Mouse (Mus musculus): ENCODE results near the gene Aebp1. TPM values are rescaled to one million over a fixed set of nuclear protein-coding genes. Genes with fewer than 3 reads are reported as not detected.

Gene Aebp1
- polyA plus RNA-seq (2014; fragmentation: Nextera tagmentation; extraction: Ambion mirVana): 15.0 and 15.8 TPM in 2 replicates

DNA sequence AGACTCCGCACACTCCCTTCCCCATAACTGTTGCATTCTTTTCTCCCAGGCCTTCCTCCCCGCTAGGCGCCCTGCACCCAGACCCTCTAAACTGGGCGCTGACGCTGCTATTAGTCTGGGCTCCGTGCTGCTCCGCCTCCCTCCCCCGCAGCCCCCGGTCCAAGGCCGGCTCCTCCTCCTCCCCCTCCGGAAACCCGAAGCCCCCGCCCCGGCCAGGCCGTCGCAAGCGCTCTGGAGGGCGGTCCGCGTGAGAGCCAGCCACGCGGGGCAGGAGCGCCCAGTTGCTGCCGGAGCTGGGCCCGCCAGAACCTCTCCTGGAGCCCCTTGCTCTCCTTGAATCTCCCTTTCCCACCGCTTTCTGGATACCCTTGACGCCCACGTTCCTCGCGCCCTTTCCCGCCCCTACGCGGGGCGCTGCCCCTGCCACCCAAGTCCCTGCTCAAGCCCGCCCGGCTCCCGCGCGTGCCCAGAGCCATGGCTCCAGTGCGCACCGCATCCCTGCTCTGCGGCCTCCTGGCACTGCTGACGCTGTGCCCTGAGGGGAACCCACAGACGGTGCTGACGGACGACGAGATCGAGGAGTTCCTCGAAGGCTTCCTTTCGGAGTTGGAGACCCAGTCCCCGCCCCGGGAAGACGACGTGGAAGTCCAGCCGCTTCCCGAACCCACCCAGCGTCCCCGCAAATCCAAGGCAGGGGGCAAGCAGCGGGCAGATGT lies at the start of gene Aebp1:
TSS of gene Aebp1 (plus strand) at position 270 of the 716 bp plus-strand sequence.
- Histone ChIP-seq H3K27ac (ENCODE audit: low read depth, low read length) (no peak within 1 kb of the TSS), H3K27me3 (ENCODE audit: control insufficient read depth, insufficient read depth, low read length) (peaks cover 24% of the 10 kb centered on the region), H3K36me3 (ENCODE audit: control insufficient read depth, insufficient read depth, low read length) (no peaks in the 10 kb centered on the region), H3K9me3 (ENCODE audit: control insufficient read depth, low read length) (no peaks in the 10 kb centered on the region), H3K4me1 (ENCODE audit: control insufficient read depth, insufficient read depth, low read length) (peaks cover 8% of the 10 kb centered on the region), H3K4me2 (peak within 1 kb of the TSS; percentile 45), H3K4me3 (ENCODE audit: low read depth, low read length) (peak within 1 kb of the TSS; percentile 25), H3K9ac (ENCODE audit: low read length) (0 out of 2 replicates have a peak within 1 kb of the TSS, but pooled peaks have one; percentile 27)
- peak; percentile 91 for DNase-seq (ENCODE audit: low spot score, missing footprints)
- 4% methylated on average over 51 of the region's 59 CpGs for WGBS
- 0 out of 2 replicates have a peak, but pooled peaks have one; percentile 9 for ATAC-seq (ENCODE audit: low FRiP score)

DNA sequence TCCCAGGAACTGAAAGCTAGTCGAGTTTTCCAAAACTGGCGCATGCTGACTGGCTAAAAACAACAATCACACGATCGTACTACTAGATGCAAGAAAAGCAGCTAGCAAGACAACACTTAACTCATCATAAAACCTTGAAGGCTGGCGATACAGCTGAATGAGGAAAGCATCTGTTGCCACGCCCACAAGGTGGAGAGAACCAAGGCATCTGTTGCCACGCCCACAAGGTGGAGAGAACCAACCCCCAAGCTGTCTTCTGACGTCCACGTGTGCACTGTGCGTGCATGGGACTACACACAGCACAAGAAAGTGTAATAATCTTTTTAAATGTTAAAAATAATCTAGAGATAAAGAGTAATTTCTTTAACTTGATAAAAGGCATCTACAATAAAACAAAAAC lies 48.4 kb upstream of the Aebp1 start:
- no peaks in the 10 kb centered on the region for H3K4me1 ChIP-seq (ENCODE audit: control insufficient read depth, insufficient read depth, low read length)
- H3K4me3 ChIP-seq (ENCODE audit: low read depth, low read length): no peak overlapping the region
- ATAC-seq (ENCODE audit: low FRiP score) (no peak), DNase-seq (ENCODE audit: low spot score, missing footprints) (no peak)
- no peaks in the 10 kb centered on the region; the same call in 1 of the 2 replicates for H3K9me3 ChIP-seq (ENCODE audit: control insufficient read depth, low read length)
- H3K4me2 ChIP-seq: no peak overlapping the region
- no peak overlapping the region for H3K9ac ChIP-seq (ENCODE audit: low read length)
- no peaks in the 10 kb centered on the region for H3K27me3 ChIP-seq (ENCODE audit: control insufficient read depth, insufficient read depth, low read length)
- H3K27ac ChIP-seq (ENCODE audit: low read depth, low read length): no peak overlapping the region
- WGBS: 82% methylated on average over 10 of the region's 10 CpGs
- no peaks in the 10 kb centered on the region for H3K36me3 ChIP-seq (ENCODE audit: control insufficient read depth, insufficient read depth, low read length)

- Histone ChIP-seq H3K27me3 (ENCODE audit: control insufficient read depth, insufficient read depth, low read length) (no peaks in the 10 kb centered on the region), H3K36me3 (ENCODE audit: control insufficient read depth, insufficient read depth, low read length) (no peaks in the 10 kb centered on the region), H3K4me3 (ENCODE audit: low read depth, low read length) (no peak overlapping the region), H3K27ac (ENCODE audit: low read depth, low read length) (no peak overlapping the region), H3K4me2 (no peak overlapping the region), H3K9ac (ENCODE audit: low read length) (no peak overlapping the region), H3K9me3 (ENCODE audit: control insufficient read depth, low read length) (no peaks in the 10 kb centered on the region), H3K4me1 (ENCODE audit: control insufficient read depth, insufficient read depth, low read length) (no peaks in the 10 kb centered on the region)
- no peak for ATAC-seq (ENCODE audit: low FRiP score)
- DNase-seq (ENCODE audit: low spot score, missing footprints): no peak
- WGBS: 72% methylated on average over 2 of the region's 2 CpGs
Measured at GRCm38 (mm10) chr11:5819223-5819622, 42.5 kb upstream of the Aebp1 start.

GRCm38 (mm10) chr11:5825432-5825831 lies 36.3 kb upstream of the Aebp1 start:
- H3K27me3 ChIP-seq (ENCODE audit: control insufficient read depth, insufficient read depth, low read length): no peaks in the 10 kb centered on the region
- H3K9me3 ChIP-seq (ENCODE audit: control insufficient read depth, low read length): no peaks in the 10 kb centered on the region
- H3K4me3 ChIP-seq (ENCODE audit: low read depth, low read length): no peak overlapping the region
- no peak overlapping the region for H3K9ac ChIP-seq (ENCODE audit: low read length)
- no peak for DNase-seq (ENCODE audit: low spot score, missing footprints)
- no peaks in the 10 kb centered on the region for H3K4me1 ChIP-seq (ENCODE audit: control insufficient read depth, insufficient read depth, low read length)
- no peak for ATAC-seq (ENCODE audit: low FRiP score)
- no peak overlapping the region for H3K27ac ChIP-seq (ENCODE audit: low read depth, low read length)
- H3K4me2 ChIP-seq: no peak overlapping the region
- H3K36me3 ChIP-seq (ENCODE audit: control insufficient read depth, insufficient read depth, low read length): peaks cover 3% of the 10 kb centered on the region; the same call in 1 of the 2 replicates

GRCm38 (mm10) chr11:5827931-5828330 lies 33.8 kb upstream of the Aebp1 start:
- Histone ChIP-seq H3K4me1 (ENCODE audit: control insufficient read depth, insufficient read depth, low read length) (no peaks in the 10 kb centered on the region), H3K27me3 (ENCODE audit: control insufficient read depth, insufficient read depth, low read length) (no peaks in the 10 kb centered on the region), H3K9me3 (ENCODE audit: control insufficient read depth, low read length) (no peaks in the 10 kb centered on the region), H3K4me2 (no peak overlapping the region), H3K36me3 (ENCODE audit: control insufficient read depth, insufficient read depth, low read length) (peaks cover 3% of the 10 kb centered on the region; the same call in 1 of the 2 replicates), H3K4me3 (ENCODE audit: low read depth, low read length) (no peak overlapping the region), H3K9ac (ENCODE audit: low read length) (no peak overlapping the region), H3K27ac (ENCODE audit: low read depth, low read length) (no peak overlapping the region)
- no peak for ATAC-seq (ENCODE audit: low FRiP score)
- DNase-seq (ENCODE audit: low spot score, missing footprints): no peak
- 93% methylated on average over 5 of the region's 5 CpGs for WGBS

- Histone ChIP-seq H3K4me3 (ENCODE audit: low read depth, low read length) (no peak overlapping the region), H3K4me2 (no peak overlapping the region), H3K9ac (ENCODE audit: low read length) (no peak overlapping the region), H3K4me1 (ENCODE audit: control insufficient read depth, insufficient read depth, low read length) (no peaks in the 10 kb centered on the region), H3K9me3 (ENCODE audit: control insufficient read depth, low read length) (no peaks in the 10 kb centered on the region), H3K36me3 (ENCODE audit: control insufficient read depth, insufficient read depth, low read length) (peaks cover 3% of the 10 kb centered on the region; the same call in 1 of the 2 replicates), H3K27me3 (ENCODE audit: control insufficient read depth, insufficient read depth, low read length) (no peaks in the 10 kb centered on the region), H3K27ac (ENCODE audit: low read depth, low read length) (no peak overlapping the region)
- WGBS: 88% methylated on average over 11 of the region's 11 CpGs
- ATAC-seq (ENCODE audit: low FRiP score): no peak
- no peak for DNase-seq (ENCODE audit: low spot score, missing footprints)
Measured at GRCm38 (mm10) chr11:5828509-5829191, 33.1 kb upstream of the Aebp1 start.

DNA sequence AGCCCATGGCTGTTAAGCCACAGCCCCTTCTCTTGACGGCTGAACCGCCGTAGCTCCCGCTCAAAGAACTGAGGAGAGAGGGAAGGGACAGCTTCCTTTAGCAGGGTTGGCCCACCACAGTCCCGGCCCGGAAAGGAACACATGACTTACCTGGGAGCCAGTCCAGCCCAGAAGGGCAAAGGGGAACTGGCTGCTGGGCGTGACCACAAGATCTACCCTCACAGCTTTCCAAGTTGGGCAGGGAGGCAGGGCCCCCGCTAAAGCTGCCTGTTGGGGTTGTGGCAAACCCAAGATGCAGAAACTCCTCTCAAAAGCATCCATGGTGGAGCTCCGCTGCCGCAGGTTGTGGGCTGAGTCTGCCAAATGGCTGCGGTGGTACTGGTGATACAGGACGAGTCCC lies 32.4 kb upstream of the Aebp1 start:
- DNase-seq (ENCODE audit: low spot score, missing footprints) (no peak), ATAC-seq (ENCODE audit: low FRiP score) (no peak)
- no peak overlapping the region for H3K4me3 ChIP-seq (ENCODE audit: low read depth, low read length)
- 90% methylated on average over 12 of the region's 12 CpGs for WGBS
- H3K9ac ChIP-seq (ENCODE audit: low read length): no peak overlapping the region
- H3K27ac ChIP-seq (ENCODE audit: low read depth, low read length): no peak overlapping the region
- no peak overlapping the region for H3K4me2 ChIP-seq
- no peaks in the 10 kb centered on the region for H3K9me3 ChIP-seq (ENCODE audit: control insufficient read depth, low read length)
- H3K27me3 ChIP-seq (ENCODE audit: control insufficient read depth, insufficient read depth, low read length): no peaks in the 10 kb centered on the region
- peaks cover 3% of the 10 kb centered on the region; the same call in 1 of the 2 replicates for H3K36me3 ChIP-seq (ENCODE audit: control insufficient read depth, insufficient read depth, low read length)
- no peaks in the 10 kb centered on the region for H3K4me1 ChIP-seq (ENCODE audit: control insufficient read depth, insufficient read depth, low read length)

DNA sequence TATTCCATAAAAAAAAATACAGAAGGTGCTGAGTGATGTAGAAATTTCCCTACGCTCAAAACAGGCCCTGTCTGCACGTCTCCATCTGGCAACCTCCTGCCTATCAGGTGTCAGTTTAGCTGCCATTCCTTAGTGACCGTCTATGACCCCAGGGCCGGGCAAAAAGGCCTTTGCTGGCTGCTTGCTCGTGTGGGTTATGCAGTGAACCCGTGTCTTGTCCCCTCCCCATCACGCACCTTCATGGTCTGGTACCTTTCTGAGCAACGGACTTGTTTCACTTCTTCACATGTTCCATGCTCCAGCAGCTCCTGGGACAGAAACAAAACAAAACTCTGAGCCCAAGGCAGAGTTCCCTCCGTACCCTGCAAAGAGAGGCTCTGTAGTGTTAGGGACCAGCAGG lies 27.2 kb upstream of the Aebp1 start:
- ATAC-seq (ENCODE audit: low FRiP score) (no peak), DNase-seq (ENCODE audit: low spot score, missing footprints) (no peak)
- WGBS: 90% methylated on average over 9 of the region's 9 CpGs
- Histone ChIP-seq H3K9ac (ENCODE audit: low read length) (no peak overlapping the region), H3K9me3 (ENCODE audit: control insufficient read depth, low read length) (no peaks in the 10 kb centered on the region), H3K27ac (ENCODE audit: low read depth, low read length) (no peak overlapping the region), H3K4me3 (ENCODE audit: low read depth, low read length) (no peak overlapping the region), H3K4me1 (ENCODE audit: control insufficient read depth, insufficient read depth, low read length) (0 out of 2 replicates have a peak, but pooled peaks cover 3% of the 10 kb centered on the region), H3K4me2 (no peak overlapping the region), H3K36me3 (ENCODE audit: control insufficient read depth, insufficient read depth, low read length) (no peaks in the 10 kb centered on the region), H3K27me3 (ENCODE audit: control insufficient read depth, insufficient read depth, low read length) (no peaks in the 10 kb centered on the region)

GRCm38 (mm10) chr11:5835057-5835456 lies 26.7 kb upstream of the Aebp1 start:
- 92% methylated on average over 7 of the region's 7 CpGs for WGBS
- DNase-seq (ENCODE audit: low spot score, missing footprints) (no peak), ATAC-seq (ENCODE audit: low FRiP score) (no peak)
- Histone ChIP-seq H3K36me3 (ENCODE audit: control insufficient read depth, insufficient read depth, low read length) (no peaks in the 10 kb centered on the region), H3K4me1 (ENCODE audit: control insufficient read depth, insufficient read depth, low read length) (0 out of 2 replicates have a peak, but pooled peaks cover 3% of the 10 kb centered on the region), H3K9me3 (ENCODE audit: control insufficient read depth, low read length) (no peaks in the 10 kb centered on the region), H3K27me3 (ENCODE audit: control insufficient read depth, insufficient read depth, low read length) (no peaks in the 10 kb centered on the region), H3K4me3 (ENCODE audit: low read depth, low read length) (no peak overlapping the region), H3K9ac (ENCODE audit: low read length) (no peak overlapping the region), H3K27ac (ENCODE audit: low read depth, low read length) (no peak overlapping the region), H3K4me2 (no peak overlapping the region)

Data from midbrain, embryonic 11.5 days (tissue).